Mouse (Mus musculus) midbrain, embryonic 14.5 days (tissue): Measurements from ENCODE around the gene Zfp445. TPM values are rescaled to one million over a fixed set of nuclear protein-coding genes. Genes with fewer than 3 reads are reported as not detected.

Experiments
- ATAC-seq: fragments of 200-750 bp; cut with Nextera tagmentation; 2 replicates; pipeline ENCODE4 v1.8.0; 2017; ENCODE audit warnings: moderate number of reproducible peaks, moderate library complexity; ENCODE audit not compliant: low FRiP score, low TSS enrichment
- DNase-seq: peaks from one replicate; pipeline ENCODE4 v3.0.0-alpha.2; 2015
- H3K27ac ChIP-seq: fragments of 300-500 bp; sonication (generic); replicated peaks from 2 replicates; pipeline ENCODE4 v1.5.1; 2014; ENCODE audit warnings: mild to moderate bottlenecking, low read depth, low read length, moderate library complexity
- H3K27me3 ChIP-seq: fragments of 300-500 bp; sonication (generic); 2 replicates; pipeline ENCODE4 v1.6.1; 2014; ENCODE audit warnings: low read length, control low read depth, mixed read lengths; ENCODE audit not compliant: control insufficient read depth, insufficient read depth
- H3K36me3 ChIP-seq: fragments of 300-500 bp; sonication (generic); 2 replicates; pipeline ENCODE4 v1.6.1; 2014; ENCODE audit warnings: low read length, control low read depth; ENCODE audit not compliant: control insufficient read depth, insufficient read depth
- H3K4me1 ChIP-seq: fragments of 300-500 bp; sonication (generic); 2 replicates; pipeline ENCODE4 v1.6.1; 2014; ENCODE audit warnings: mild to moderate bottlenecking, antibody characterized with exemption, low read length, control low read depth; ENCODE audit not compliant: control insufficient read depth, insufficient read depth
- H3K4me2 ChIP-seq: fragments of 300-500 bp; sonication (generic); 2 replicates; pipeline ENCODE4 v1.6.1; 2014; ENCODE audit warnings: mild to moderate bottlenecking, low read length, moderate library complexity
- H3K4me3 ChIP-seq: fragments of 300-500 bp; sonication (generic); replicated peaks from 2 replicates; pipeline ENCODE4 v1.5.1; 2014; ENCODE audit warnings: low read depth, low read length
- H3K9ac ChIP-seq: fragments of 300-500 bp; sonication (generic); replicated peaks from 2 replicates; pipeline ENCODE4 v1.6.1; 2014; ENCODE audit warnings: mild to moderate bottlenecking, low read length, moderate library complexity
- H3K9me3 ChIP-seq: fragments of 300-500 bp; sonication (generic); 2 replicates; pipeline ENCODE4 v1.6.1; 2016; ENCODE audit warnings: low read length, control low read depth, mixed read lengths; ENCODE audit not compliant: control insufficient read depth
- WGBS: fragments of 180-500 bp; shearing (Covaris S2); extraction: QIAGEN DNeasy Blood & Tissue Kit; methylation state at CpG from one replicate; pipeline ENCODE4 v1.1.7; 2014; 5-methylcytosine and 5-hydroxymethylcytosine counted together
- polyA plus RNA-seq: library from polyadenylated mRNA; unstranded; fragments of >200 nt; fragmentation: Nextera tagmentation; extraction: Ambion mirVana; gene quantifications from 2 replicates; pipeline ENCODE4 v1.2.1, GENCODE M21; 2014

Zfp445 gene
- polyA plus RNA-seq = 71.5 and 112 TPM in 2 replicates

DNA sequence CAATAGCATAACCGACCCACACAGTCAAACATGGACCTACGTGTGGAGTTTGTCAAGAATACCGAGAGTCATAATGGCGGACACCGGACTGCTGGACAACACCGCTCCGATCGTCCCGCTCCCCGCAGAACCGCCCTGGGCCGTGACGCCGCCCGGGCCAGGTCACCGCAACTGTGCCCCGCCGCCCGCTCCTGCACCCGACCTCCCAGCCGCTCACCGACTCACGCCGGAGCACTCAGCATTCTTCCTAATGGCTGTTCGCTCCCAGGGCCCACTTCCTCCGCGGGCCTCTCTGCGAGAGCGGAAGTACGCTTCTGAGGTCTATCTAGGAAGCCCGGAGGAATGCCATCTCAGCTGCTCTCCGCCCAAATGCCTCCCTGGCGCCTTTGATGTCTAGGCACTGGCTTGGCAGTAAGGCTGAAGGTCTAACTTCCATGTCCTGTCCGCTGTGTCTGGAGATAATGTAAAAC lies at the start of gene Zfp445:
TSS of gene Zfp445 (minus strand) at position 310 of the 470 bp plus-strand sequence.
- Histone ChIP-seq H3K4me3 (peak within 1 kb of the TSS; percentile 84), H3K27ac (peak within 1 kb of the TSS; percentile 79), H3K9ac (peak within 1 kb of the TSS; percentile 84), H3K4me1 (peaks cover 16% of the 10 kb centered on the region), H3K9me3 (no peaks in the 10 kb centered on the region), H3K27me3 (no peaks in the 10 kb centered on the region), H3K36me3 (peaks cover 16% of the 10 kb centered on the region), H3K4me2 (peak within 1 kb of the TSS; percentile 65)
- WGBS = under 1% methylated on average over 34 of the region's 34 CpGs
- DNase-seq (peak; percentile 94), ATAC-seq (peak; percentile 90; the same call in 1 of the 2 replicates)

DNA sequence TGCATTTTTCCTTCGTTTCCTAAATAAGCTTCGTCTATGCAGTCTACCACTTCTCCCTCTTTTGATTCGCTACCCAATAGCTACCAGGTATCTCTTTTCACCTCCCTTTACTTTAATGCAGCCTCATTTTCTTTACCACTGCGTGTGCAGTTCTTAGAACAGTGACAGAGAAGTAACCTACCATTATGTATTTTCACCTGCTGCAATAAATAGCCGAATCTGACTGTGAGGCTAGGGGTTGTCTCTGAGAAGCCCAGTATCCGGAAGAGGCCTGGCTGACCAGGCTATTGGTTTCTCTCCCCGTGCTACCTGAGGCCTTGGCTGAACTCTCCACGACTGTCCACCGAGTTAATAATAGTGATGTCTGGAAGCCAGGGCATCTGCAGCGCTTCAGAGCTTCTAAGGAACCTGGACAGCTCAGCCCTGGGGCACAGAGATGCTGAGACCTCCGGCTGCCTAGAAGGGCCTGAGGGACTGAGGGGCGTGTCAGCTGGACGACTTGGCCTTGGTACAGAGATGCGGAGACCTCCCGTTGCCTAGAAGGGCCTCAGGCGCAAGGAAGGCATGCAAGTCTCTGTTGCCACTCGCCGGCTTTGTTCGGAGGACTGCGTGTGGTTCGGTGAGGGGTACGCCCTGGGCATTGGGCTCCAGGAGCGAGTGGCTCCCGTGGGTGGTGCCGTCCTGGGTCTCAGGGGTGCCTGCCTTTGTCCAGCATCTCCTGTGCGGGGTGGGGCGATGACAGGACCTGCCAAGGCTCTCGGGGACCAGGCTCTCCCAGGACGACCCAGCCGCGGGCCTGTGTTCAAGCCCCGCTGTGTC lies 37.1 kb upstream of the Zfp445 start:
- H3K36me3 ChIP-seq = peaks cover 10% of the 10 kb centered on the region; the same call in 1 of the 2 replicates
- H3K4me1 ChIP-seq = peaks cover 18% of the 10 kb centered on the region
- WGBS = 12% methylated on average over 32 of the region's 32 CpGs
- peak; percentile 95 for ATAC-seq
- H3K4me2 ChIP-seq = peak overlapping the region; percentile 69
- H3K9me3 ChIP-seq = no peaks in the 10 kb centered on the region
- no peaks in the 10 kb centered on the region for H3K27me3 ChIP-seq
- H3K4me3 ChIP-seq = peak overlapping the region; percentile 52
- H3K27ac ChIP-seq = peak overlapping the region; percentile 72
- peak overlapping the region; percentile 86 for H3K9ac ChIP-seq
- DNase-seq = peak; percentile 91

DNA sequence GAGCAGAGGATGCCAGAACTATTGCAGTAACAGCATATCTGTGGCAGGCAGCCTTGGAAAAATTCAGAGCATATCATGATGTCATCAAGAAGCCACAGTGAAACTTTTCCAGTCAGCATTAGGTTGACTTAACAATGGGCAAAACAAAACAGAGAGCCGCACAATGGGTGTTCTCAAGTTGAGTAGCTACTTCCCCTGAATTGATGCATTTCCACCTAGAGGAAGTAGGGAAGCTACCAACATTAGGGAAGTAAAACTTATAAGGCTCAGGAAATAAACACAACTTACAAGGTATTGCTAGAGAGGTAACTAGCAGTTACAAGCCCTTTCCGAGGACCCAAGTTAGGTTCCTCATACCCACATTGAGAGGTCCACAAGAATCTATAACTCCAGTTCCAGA lies 35.2 kb upstream of the Zfp445 start:
- Histone ChIP-seq H3K9ac (no peak overlapping the region), H3K36me3 (peaks cover under 1% of the 10 kb centered on the region; the same call in 1 of the 2 replicates), H3K9me3 (no peaks in the 10 kb centered on the region), H3K4me1 (peaks cover 18% of the 10 kb centered on the region), H3K27me3 (no peaks in the 10 kb centered on the region), H3K4me3 (no peak overlapping the region), H3K27ac (no peak overlapping the region), H3K4me2 (no peak overlapping the region)
- no peak for ATAC-seq
- DNase-seq = no peak
- 99% methylated on average over 2 of the region's 2 CpGs for WGBS

DNA sequence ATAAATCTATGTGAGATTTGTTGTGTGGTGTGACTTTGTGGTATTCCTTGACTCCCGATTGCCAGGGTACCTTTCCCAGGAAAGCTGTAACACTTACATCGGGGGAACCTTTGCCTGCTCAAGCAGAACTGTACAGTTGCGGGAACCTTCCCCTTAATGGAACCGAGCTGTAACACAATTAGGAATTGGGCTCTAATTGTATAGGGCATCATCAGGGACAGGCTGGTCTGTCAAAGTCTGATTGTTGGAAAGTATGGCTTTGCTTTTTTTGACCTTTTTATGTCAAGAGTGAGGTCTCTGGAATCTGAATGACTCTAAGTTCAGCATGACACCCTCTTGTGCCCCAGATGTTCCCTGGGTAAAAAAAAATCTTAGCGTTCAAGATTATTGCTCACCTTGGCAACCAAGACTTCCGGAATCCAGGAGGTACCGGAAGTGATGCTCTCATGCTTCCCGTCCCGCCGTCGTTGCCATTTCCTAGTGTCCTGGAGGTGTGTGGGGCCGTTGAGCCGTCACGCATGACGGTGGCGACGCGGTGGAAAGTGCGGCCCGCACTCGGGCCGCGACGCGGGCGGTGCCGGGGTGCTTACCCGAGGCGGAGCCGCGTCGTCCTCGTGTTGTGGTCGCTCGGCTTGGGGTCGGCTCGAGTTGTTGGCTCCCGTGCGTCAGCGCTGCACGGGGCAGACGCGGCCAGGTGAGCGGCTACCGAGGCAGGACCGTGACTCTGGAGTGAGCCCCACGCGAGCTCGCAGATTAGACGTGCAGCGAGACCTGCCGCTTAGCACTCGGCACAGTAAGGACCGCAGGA lies 20.8 kb upstream of the Zfp445 start:
- Histone ChIP-seq H3K9ac (peak overlapping the region; percentile 71), H3K4me3 (peak overlapping the region; percentile 74), H3K27ac (peak overlapping the region; percentile 68), H3K27me3 (no peaks in the 10 kb centered on the region), H3K4me2 (peak overlapping the region; percentile 88), H3K4me1 (peaks cover 6% of the 10 kb centered on the region; the same call in 1 of the 2 replicates), H3K36me3 (0 out of 2 replicates have a peak, but pooled peaks cover 5% of the 10 kb centered on the region), H3K9me3 (0 out of 2 replicates have a peak, but pooled peaks cover 3% of the 10 kb centered on the region)
- ATAC-seq (peak; percentile 64), DNase-seq (peak; percentile 90)
- 7% methylated on average over 54 of the region's 54 CpGs for WGBS

DNA sequence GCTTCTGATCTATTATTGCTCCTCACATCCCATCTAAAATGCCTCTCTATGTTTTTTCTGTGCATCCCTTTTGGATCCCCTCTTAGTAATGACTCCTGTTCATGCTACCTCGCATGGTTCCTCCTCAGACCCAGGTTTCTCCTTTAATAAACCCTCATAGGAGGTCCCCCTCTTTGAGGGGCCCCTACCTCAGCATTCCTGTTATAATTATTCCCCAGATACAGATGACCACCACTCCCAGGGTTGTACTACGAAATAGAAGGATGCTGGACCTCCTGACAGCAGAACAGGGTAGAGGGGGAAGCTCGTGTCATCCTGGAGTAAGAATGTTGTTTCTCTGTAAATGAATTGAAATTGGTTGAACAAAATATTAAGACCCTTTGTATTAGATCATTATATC lies 19.6 kb upstream of the Zfp445 start, which contains the start of gene Zkscan7:
TSS of gene Zkscan7 (plus strand) at position 301 of the 400 bp plus-strand sequence.
- Histone ChIP-seq H3K9ac (peak within 1 kb of the TSS; percentile 71; the same call in 1 of the 2 replicates), H3K4me3 (peak within 1 kb of the TSS; percentile 74), H3K4me1 (peaks cover 6% of the 10 kb centered on the region; the same call in 1 of the 2 replicates), H3K27me3 (no peaks in the 10 kb centered on the region), H3K27ac (0 out of 2 replicates have a peak within 1 kb of the TSS, but pooled peaks have one; percentile 33), H3K4me2 (peak within 1 kb of the TSS; percentile 88), H3K36me3 (no peaks in the 10 kb centered on the region), H3K9me3 (0 out of 2 replicates have a peak, but pooled peaks cover 3% of the 10 kb centered on the region)
- DNase-seq = no peak
- no peak for ATAC-seq
- 89% methylated on average over 3 of the region's 3 CpGs for WGBS

DNA sequence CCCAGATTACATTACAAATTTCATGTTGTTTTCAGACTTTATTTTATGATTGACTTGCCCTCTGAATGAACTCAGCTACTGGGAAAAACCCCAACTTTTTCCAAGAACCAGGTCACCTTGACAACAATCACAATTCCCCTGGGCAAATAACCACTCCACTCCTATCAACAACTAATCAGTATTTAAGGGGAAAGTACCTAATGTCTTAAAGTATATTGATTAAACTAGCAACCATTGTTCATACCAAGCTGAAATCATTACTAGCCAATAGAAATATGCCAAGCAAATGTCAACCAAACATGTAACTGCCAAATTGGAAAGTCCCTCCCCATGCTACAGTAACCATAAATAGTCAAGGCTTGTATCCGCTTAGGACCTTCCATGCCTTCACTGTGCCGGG lies 9.3 kb upstream of the Zfp445 start:
- Histone ChIP-seq H3K27me3 (no peaks in the 10 kb centered on the region), H3K4me1 (no peaks in the 10 kb centered on the region), H3K9ac (no peak overlapping the region), H3K4me2 (no peak overlapping the region), H3K9me3 (no peaks in the 10 kb centered on the region), H3K36me3 (no peaks in the 10 kb centered on the region), H3K4me3 (no peak overlapping the region), H3K27ac (no peak overlapping the region)
- DNase-seq (no peak), ATAC-seq (no peak)
- WGBS = 96% methylated on average over 2 of the region's 2 CpGs

DNA sequence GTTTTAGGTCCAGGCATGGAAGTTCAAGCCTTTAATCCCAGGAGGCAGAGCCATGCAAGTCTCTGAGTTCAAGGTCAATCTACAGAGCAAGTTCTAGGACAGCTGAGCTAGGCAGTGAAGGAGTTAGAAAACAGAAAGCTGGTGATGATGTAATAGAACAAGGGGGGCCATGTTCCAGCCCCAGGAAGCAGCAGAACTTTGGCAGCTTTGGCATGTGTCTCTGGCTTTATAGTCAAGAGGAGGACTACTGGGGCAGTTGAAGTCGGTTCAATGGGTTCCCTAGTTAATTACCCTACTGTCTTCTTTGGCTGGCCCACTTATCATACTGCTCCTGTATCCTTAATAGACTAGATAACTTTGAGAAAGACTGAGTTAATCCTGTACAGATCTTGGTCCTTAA lies 8.8 kb upstream of the Zfp445 start:
- no peak overlapping the region for H3K9ac ChIP-seq
- no peak overlapping the region for H3K4me3 ChIP-seq
- H3K36me3 ChIP-seq = no peaks in the 10 kb centered on the region
- DNase-seq = no peak
- H3K27me3 ChIP-seq = no peaks in the 10 kb centered on the region
- 70% methylated on average over 1 of the region's 1 CpGs for WGBS
- H3K9me3 ChIP-seq = no peaks in the 10 kb centered on the region
- H3K4me1 ChIP-seq = no peaks in the 10 kb centered on the region
- H3K27ac ChIP-seq = no peak overlapping the region
- no peak overlapping the region for H3K4me2 ChIP-seq
- no peak for ATAC-seq

DNA sequence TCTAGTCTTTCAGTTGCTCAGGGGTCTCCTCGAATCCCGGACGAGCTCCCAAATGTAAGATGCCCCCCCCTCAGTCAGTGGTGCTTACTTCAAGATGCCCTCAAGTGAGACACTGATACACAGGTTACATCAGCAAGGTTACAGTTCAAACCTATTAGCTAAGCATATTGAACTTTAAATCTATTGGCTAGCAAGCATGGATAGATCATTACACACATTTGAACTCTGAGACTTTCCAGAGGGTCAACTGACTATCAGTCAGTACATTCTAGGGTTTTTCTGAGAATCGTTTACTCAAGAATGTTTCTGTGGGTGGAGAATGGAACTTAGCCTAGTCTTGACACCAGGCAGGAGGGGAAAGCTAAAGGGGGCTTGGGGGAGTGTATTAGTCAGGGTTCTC lies 6.8 kb upstream of the Zfp445 start:
- H3K4me1 ChIP-seq = no peaks in the 10 kb centered on the region
- H3K4me3 ChIP-seq = no peak overlapping the region
- no peak overlapping the region for H3K27ac ChIP-seq
- no peak overlapping the region for H3K4me2 ChIP-seq
- no peaks in the 10 kb centered on the region for H3K27me3 ChIP-seq
- DNase-seq (no peak), ATAC-seq (no peak)
- H3K9ac ChIP-seq = no peak overlapping the region
- 90% methylated on average over 4 of the region's 4 CpGs for WGBS
- no peaks in the 10 kb centered on the region for H3K9me3 ChIP-seq
- H3K36me3 ChIP-seq = no peaks in the 10 kb centered on the region
